Mouse (Mus musculus): ENCODE measurements at regions not wholly inside any gene's neighbourhood (a gene's known extent, or its start where the extent isn't known, plus 50 kb on each side); places are given as distances from the start of the nearest gene placed in this dataset.
"Not testable (repeated sequence)": the region's sequence is repeated elsewhere in the genome, so short reads cannot be mapped to it uniquely, and the experiment has no call there.

DNA sequence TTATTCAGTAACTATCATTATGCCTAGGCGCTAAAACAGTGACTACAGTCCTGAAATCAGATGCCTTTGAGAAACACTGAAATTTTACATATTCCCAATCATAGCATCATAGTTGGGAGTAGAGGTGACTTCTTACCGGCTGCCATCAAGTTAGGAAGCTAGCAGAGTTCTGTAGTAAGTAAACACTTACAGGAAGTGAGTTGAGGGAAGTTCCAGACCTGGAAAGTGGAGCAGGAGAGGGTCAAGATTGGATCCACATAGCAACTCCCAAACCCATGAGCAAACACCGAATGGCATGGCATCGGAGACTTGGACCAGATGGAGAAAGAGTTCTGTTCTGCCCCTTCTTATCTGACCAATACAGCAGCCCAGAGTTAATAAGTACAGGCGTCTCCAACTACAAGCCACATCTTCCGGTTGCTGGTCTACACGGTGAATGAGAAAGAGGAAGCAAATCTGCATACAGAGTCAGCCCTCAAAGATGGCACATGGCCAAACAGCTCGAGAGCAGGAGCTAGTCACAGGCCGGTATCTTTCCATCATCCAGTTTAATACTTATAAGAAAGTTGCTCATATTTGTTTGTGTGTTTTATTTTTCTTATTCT is 184.8 kb upstream of the Slc7a11 start:
- no peak for DNase-seq (ENCODE audit: low spot score)
- WGBS = 84% methylated on average over 9 of the region's 9 CpGs

GRCm38 (mm10) chr3:50621176-50621575 is 177.8 kb upstream of the Slc7a11 start:
- not testable (repeated sequence) for H3K36me3 ChIP-seq (replicated peaks; ENCODE audit: control insufficient read depth, insufficient read depth); H3K9ac ChIP-seq; DNase-seq (ENCODE audit: low spot score); H3K9me3 ChIP-seq (ENCODE audit: control insufficient read depth, low read length); H3K27ac ChIP-seq; H3K4me3 ChIP-seq (replicated peaks; ENCODE audit: low read length); H3K27me3 ChIP-seq (ENCODE audit: control insufficient read depth, insufficient read depth, low read length); H3K4me1 ChIP-seq (replicated peaks; ENCODE audit: control insufficient read depth, insufficient read depth, low read length); H3K4me2 ChIP-seq (replicated peaks); ATAC-seq (ENCODE audit: low FRiP score)
- 80% methylated on average over 3 of the region's 3 CpGs for WGBS

More for the DNA sequence above, 184.8 kb upstream of the Slc7a11 start:
- Histone ChIP-seq H3K4me1 (replicated peaks; ENCODE audit: control insufficient read depth, insufficient read depth, low read length) (no peaks in the 10 kb centered on the region), H3K27me3 (ENCODE audit: control insufficient read depth, insufficient read depth, low read length) (no peaks in the 10 kb centered on the region), H3K4me2 (replicated peaks) (no peak overlapping the region), H3K9me3 (ENCODE audit: control insufficient read depth, low read length) (no peaks in the 10 kb centered on the region), H3K27ac (no peak overlapping the region), H3K36me3 (replicated peaks; ENCODE audit: control insufficient read depth, insufficient read depth) (no peaks in the 10 kb centered on the region), H3K4me3 (replicated peaks; ENCODE audit: low read length) (no peak overlapping the region), H3K9ac (no peak overlapping the region)
- ATAC-seq (ENCODE audit: low FRiP score) = no peak

GRCm38 (mm10) chr3:50619061-50619460 is 175.6 kb upstream of the Slc7a11 start:
- Histone ChIP-seq H3K4me1 (replicated peaks; ENCODE audit: control insufficient read depth, insufficient read depth, low read length) (no peaks in the 10 kb centered on the region), H3K9me3 (ENCODE audit: control insufficient read depth, low read length) (no peaks in the 10 kb centered on the region), H3K36me3 (replicated peaks; ENCODE audit: control insufficient read depth, insufficient read depth) (no peaks in the 10 kb centered on the region), H3K4me3 (replicated peaks; ENCODE audit: low read length) (no peak overlapping the region), H3K27me3 (ENCODE audit: control insufficient read depth, insufficient read depth, low read length) (no peaks in the 10 kb centered on the region), H3K4me2 (replicated peaks) (no peak overlapping the region), H3K27ac (no peak overlapping the region), H3K9ac (no peak overlapping the region)
- ATAC-seq (ENCODE audit: low FRiP score) (no peak), DNase-seq (ENCODE audit: low spot score) (no peak)
- 83% methylated on average over 6 of the region's 6 CpGs for WGBS

- H3K9ac ChIP-seq = no peak overlapping the region
- no peak overlapping the region for H3K4me3 ChIP-seq (replicated peaks; ENCODE audit: low read length)
- no peak overlapping the region for H3K27ac ChIP-seq
- WGBS = 91% methylated on average over 8 of the region's 8 CpGs
- H3K4me1 ChIP-seq (replicated peaks; ENCODE audit: control insufficient read depth, insufficient read depth, low read length) = no peaks in the 10 kb centered on the region
- ATAC-seq (ENCODE audit: low FRiP score) = no peak
- H3K9me3 ChIP-seq (ENCODE audit: control insufficient read depth, low read length) = no peaks in the 10 kb centered on the region
- no peak for DNase-seq (ENCODE audit: low spot score)
- H3K4me2 ChIP-seq (replicated peaks) = no peak overlapping the region
- no peaks in the 10 kb centered on the region for H3K36me3 ChIP-seq (replicated peaks; ENCODE audit: control insufficient read depth, insufficient read depth)
- no peaks in the 10 kb centered on the region for H3K27me3 ChIP-seq (ENCODE audit: control insufficient read depth, insufficient read depth, low read length)
Measured at GRCm38 (mm10) chr3:50615384-50616285, 172.2 kb upstream of the Slc7a11 start.

- no peak overlapping the region for H3K4me3 ChIP-seq (replicated peaks; ENCODE audit: low read length)
- ATAC-seq (ENCODE audit: low FRiP score) (no peak), DNase-seq (ENCODE audit: low spot score) (no peak)
- no peaks in the 10 kb centered on the region for H3K27me3 ChIP-seq (ENCODE audit: control insufficient read depth, insufficient read depth, low read length)
- H3K4me1 ChIP-seq (replicated peaks; ENCODE audit: control insufficient read depth, insufficient read depth, low read length) = no peaks in the 10 kb centered on the region
- H3K27ac ChIP-seq = no peak overlapping the region
- no peaks in the 10 kb centered on the region for H3K9me3 ChIP-seq (ENCODE audit: control insufficient read depth, low read length)
- no peak overlapping the region for H3K4me2 ChIP-seq (replicated peaks)
- no peak overlapping the region for H3K9ac ChIP-seq
- WGBS = 93% methylated on average over 2 of the region's 2 CpGs
- H3K36me3 ChIP-seq (replicated peaks; ENCODE audit: control insufficient read depth, insufficient read depth) = no peaks in the 10 kb centered on the region
Measured at GRCm38 (mm10) chr3:50613011-50613410, 169.6 kb upstream of the Slc7a11 start.

DNA sequence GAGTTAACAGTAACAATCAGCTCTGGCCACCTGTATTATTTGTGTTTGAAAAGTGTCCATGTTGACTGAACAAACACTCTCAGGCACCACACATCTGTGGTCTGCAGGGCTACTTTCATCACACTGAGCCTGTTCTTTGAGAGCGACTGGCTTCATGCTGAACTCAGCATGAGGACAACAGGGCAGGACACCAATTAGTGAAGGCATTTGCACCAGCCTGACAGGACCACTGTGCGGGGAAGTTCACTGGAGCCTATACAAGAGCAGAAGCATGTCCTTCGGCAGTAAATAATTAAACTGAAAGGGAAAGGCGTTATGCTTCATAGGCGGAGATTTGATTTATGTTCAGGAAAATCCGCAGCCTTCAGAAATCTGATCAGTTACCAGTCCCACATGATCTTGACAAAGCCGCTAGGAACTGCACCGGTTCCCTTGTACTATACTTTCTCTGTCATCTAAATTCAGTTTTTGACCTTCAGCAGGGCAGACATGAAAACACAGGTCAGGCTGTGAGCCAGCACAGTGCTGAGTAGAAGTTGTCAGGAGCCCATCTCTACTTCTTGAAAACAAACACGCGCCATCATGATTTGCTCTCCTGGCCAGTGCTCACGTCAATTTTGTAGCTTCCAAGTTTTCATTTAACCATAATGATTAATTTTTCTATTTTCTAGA is 166.1 kb upstream of the Slc7a11 start:
- no peak overlapping the region for H3K4me2 ChIP-seq (replicated peaks)
- no peak overlapping the region for H3K9ac ChIP-seq
- no peaks in the 10 kb centered on the region for H3K27me3 ChIP-seq (ENCODE audit: control insufficient read depth, insufficient read depth, low read length)
- H3K4me3 ChIP-seq (replicated peaks; ENCODE audit: low read length) = no peak overlapping the region
- no peak overlapping the region for H3K27ac ChIP-seq
- H3K4me1 ChIP-seq (replicated peaks; ENCODE audit: control insufficient read depth, insufficient read depth, low read length) = no peaks in the 10 kb centered on the region
- ATAC-seq (ENCODE audit: low FRiP score) (no peak), DNase-seq (ENCODE audit: low spot score) (no peak)
- 44% methylated on average over 11 of the region's 11 CpGs for WGBS
- H3K9me3 ChIP-seq (ENCODE audit: control insufficient read depth, low read length) = no peaks in the 10 kb centered on the region
- no peaks in the 10 kb centered on the region for H3K36me3 ChIP-seq (replicated peaks; ENCODE audit: control insufficient read depth, insufficient read depth)

DNA sequence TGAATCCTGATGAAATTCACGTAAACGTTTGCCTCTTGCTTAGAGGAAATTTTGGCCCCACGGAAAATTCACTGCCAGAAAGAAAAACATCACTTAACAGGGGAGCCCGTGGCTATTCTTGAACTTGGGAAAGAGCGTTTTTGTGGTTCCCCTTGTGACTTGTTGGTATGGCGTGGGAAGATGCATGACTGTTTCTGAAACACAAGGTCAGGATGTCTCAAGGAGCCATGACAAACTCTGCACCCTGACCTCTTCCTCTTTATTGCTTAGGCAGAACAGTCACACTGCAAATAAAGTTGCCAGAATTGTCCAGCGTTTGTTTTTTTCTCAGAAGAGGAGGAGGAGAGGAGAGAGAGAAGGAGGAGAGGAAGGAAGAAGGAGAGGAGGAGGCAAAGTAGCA is 164.3 kb upstream of the Slc7a11 start:
- DNase-seq (ENCODE audit: low spot score) = no peak
- no peak for ATAC-seq (ENCODE audit: low FRiP score)
- Histone ChIP-seq H3K36me3 (replicated peaks; ENCODE audit: control insufficient read depth, insufficient read depth) (no peaks in the 10 kb centered on the region), H3K4me1 (replicated peaks; ENCODE audit: control insufficient read depth, insufficient read depth, low read length) (no peaks in the 10 kb centered on the region), H3K9ac (no peak overlapping the region), H3K4me2 (replicated peaks) (no peak overlapping the region), H3K4me3 (replicated peaks; ENCODE audit: low read length) (no peak overlapping the region), H3K27ac (no peak overlapping the region), H3K27me3 (ENCODE audit: control insufficient read depth, insufficient read depth, low read length) (no peaks in the 10 kb centered on the region), H3K9me3 (ENCODE audit: control insufficient read depth, low read length) (no peaks in the 10 kb centered on the region)
- WGBS = 51% methylated on average over 7 of the region's 7 CpGs

GRCm38 (mm10) chr3:50606986-50607385 is 163.6 kb upstream of the Slc7a11 start:
- Histone ChIP-seq H3K4me1 (replicated peaks; ENCODE audit: control insufficient read depth, insufficient read depth, low read length) (no peaks in the 10 kb centered on the region), H3K9ac (no peak overlapping the region), H3K36me3 (replicated peaks; ENCODE audit: control insufficient read depth, insufficient read depth) (no peaks in the 10 kb centered on the region), H3K27ac (no peak overlapping the region), H3K27me3 (ENCODE audit: control insufficient read depth, insufficient read depth, low read length) (no peaks in the 10 kb centered on the region), H3K4me3 (replicated peaks; ENCODE audit: low read length) (no peak overlapping the region), H3K9me3 (ENCODE audit: control insufficient read depth, low read length) (no peaks in the 10 kb centered on the region), H3K4me2 (replicated peaks) (no peak overlapping the region)
- ATAC-seq (ENCODE audit: low FRiP score) = no peak
- 3% methylated on average over 1 of the region's 1 CpGs for WGBS
- peak; percentile 46 for DNase-seq (ENCODE audit: low spot score)

DNA sequence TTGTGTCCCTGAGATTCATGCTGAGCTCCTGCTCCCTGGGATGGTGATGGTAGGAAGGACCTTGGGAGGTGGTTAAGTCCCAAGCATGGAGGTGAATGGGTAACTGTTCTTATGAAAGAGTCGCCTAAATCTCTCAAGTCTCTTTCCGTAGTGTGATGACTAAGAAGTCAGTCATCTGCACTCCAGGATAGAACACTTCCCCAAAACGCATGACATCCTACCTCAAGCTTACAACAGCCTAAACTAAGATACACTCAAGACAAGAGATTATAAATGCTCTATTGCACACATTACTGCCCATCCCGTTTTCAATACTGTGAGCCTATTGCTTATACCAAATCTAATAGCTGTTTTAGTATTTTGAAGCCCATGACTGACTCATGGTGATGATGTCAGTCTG is 162.3 kb upstream of the Slc7a11 start:
- no peak overlapping the region for H3K9ac ChIP-seq
- H3K4me3 ChIP-seq (replicated peaks; ENCODE audit: low read length) = no peak overlapping the region
- H3K4me2 ChIP-seq (replicated peaks) = no peak overlapping the region
- no peaks in the 10 kb centered on the region for H3K9me3 ChIP-seq (ENCODE audit: control insufficient read depth, low read length)
- H3K36me3 ChIP-seq (replicated peaks; ENCODE audit: control insufficient read depth, insufficient read depth) = no peaks in the 10 kb centered on the region
- no peaks in the 10 kb centered on the region for H3K27me3 ChIP-seq (ENCODE audit: control insufficient read depth, insufficient read depth, low read length)
- H3K4me1 ChIP-seq (replicated peaks; ENCODE audit: control insufficient read depth, insufficient read depth, low read length) = no peaks in the 10 kb centered on the region
- DNase-seq (ENCODE audit: low spot score) (no peak), ATAC-seq (ENCODE audit: low FRiP score) (no peak)
- WGBS = 89% methylated on average over 4 of the region's 4 CpGs
- no peak overlapping the region for H3K27ac ChIP-seq
